Mouse (Mus musculus) gastrocnemius, postnatal 14 days (tissue): ENCODE results near the gene Rgs9bp. TPM values are rescaled to one million over a fixed set of nuclear protein-coding genes. Genes with fewer than 3 reads are reported as not detected.
A peak's percentile ranks its signal among the peaks of the same experiment; 100 is the strongest.
"Not testable (repeated sequence)": the region's sequence is repeated elsewhere in the genome, so short reads cannot be mapped to it uniquely, and the experiment has no call there.

Experiments used
- DNase-seq: peaks from one replicate; pipeline ENCODE4 v3.0.0; 2021; ENCODE audit warnings: mixed read lengths
- intact Hi-C: fragments of 180-260 bp; cut with DNase I; formaldehyde crosslinking; loops from one replicate; pipeline ENCODE4 v1.15.1; 2025; ENCODE audit warnings: low total_unique reads
- total RNA-seq, 2 experiments: library from RNA; stranded (reverse); gene quantifications; 2 replicates each; pipeline ENCODE4 v1.2.3; 2021

The Rgs9bp gene
- total RNA-seq, 2 experiments from 2014 or later: 0.04 to 0.06 TPM

- DNase-seq: peak; percentile 35
- intact Hi-C loops: loop anchor here (5.0 kb wide), 1 partner anchor 53 kb away; no protein-coding TSS in a partner anchor
Observed at GRCm38 (mm10) chr7:35584786-35585190, 594 bp downstream of the Rgs9bp start.

- intact Hi-C loops: loop anchor here (5.0 kb wide), 1 partner anchor 53 kb away; no protein-coding TSS in a partner anchor
- no peak for DNase-seq
Observed at GRCm38 (mm10) chr7:35584068-35584785, 1.2 kb downstream of the Rgs9bp start.

DNA sequence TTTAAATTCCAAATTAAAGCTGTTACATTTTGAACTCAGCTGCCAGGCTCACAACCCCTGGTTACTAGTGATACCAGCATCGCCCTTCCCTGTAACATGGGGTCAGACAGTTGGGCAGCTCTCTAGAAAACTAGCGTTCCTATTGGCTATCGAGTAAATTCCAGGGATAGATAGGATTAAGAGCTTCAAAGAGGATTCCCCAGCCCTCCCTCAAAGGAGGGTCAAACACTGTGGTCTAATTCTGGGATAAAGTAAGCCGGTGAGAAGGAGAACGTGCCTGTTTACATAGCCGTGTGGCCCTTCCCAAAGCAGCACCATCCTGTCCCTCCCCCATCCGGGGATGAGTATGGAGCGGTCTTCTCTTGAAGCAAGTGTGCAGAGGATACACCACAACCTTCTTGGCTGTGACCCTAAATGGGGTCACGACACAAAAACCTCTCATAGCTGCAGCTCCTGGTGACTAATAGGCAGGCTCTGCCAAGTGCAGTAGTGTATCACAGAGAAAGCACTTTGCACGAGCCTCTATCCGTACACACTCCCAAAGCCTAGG, 1.8 kb downstream of the Rgs9bp start:
- no peak for DNase-seq
- intact Hi-C loops: loop anchor here (5.0 kb wide), 1 partner anchor 54 kb away; no protein-coding TSS in a partner anchor

- intact Hi-C loops: loop anchor here (5.0 kb wide), 1 partner anchor 55 kb away; no protein-coding TSS in a partner anchor
- no peak for DNase-seq
Observed at GRCm38 (mm10) chr7:35582719-35583118, 2.7 kb downstream of the Rgs9bp start.

- DNase-seq: no peak
- intact Hi-C loops: loop anchor here (5.0 kb wide), 1 partner anchor 57 kb away; no protein-coding TSS in a partner anchor
Observed at GRCm38 (mm10) chr7:35579849-35580248, 5.5 kb downstream of the Rgs9bp start.

- intact Hi-C loops, DNase-seq: not testable (repeated sequence)
Observed at GRCm38 (mm10) chr7:35570883-35571282, 14.5 kb downstream of the Rgs9bp start.

DNA sequence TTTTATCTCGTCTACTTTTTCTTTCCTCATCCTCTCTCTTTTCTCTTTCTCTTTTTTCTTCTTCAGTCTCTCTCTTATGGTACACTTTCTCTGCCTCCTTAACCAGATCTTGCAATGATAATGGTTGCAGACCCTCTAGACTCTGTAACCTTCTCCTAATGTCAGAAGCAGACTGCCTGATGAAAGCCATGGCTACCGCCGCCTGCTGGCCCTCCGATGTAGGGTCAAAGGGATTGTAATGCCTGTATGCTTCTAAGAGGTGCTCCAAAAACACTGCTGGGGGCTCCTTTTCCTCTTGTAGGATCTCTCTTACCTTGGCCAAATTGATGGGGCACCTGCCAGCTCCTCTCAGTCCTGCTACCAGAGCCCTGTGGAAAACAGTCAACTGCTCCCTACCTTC, 15.7 kb downstream of the Rgs9bp start:
- DNase-seq, intact Hi-C loops: not testable (repeated sequence)

DNA sequence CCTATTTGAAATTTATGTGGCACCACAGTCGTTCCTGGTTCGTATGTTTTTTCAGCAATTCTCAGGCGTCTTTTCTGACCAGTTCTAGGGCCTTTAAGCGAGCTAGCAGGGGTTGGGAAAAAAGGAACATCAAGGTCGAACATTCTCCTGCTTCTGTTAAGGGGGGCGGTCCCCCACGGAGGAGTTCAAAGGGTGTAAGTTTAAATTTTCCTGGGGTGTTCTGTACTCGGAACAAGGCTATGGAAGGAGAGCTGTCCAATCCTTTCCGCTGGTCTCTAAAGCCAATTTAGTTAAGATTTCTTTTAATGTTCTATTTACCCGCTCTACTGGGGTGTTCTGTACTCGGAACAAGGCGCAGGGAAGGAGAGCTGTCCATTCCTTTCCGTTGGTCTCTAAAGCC, 19.4 kb downstream of the Rgs9bp start:
- intact Hi-C loops, DNase-seq: not testable (repeated sequence)

DNA sequence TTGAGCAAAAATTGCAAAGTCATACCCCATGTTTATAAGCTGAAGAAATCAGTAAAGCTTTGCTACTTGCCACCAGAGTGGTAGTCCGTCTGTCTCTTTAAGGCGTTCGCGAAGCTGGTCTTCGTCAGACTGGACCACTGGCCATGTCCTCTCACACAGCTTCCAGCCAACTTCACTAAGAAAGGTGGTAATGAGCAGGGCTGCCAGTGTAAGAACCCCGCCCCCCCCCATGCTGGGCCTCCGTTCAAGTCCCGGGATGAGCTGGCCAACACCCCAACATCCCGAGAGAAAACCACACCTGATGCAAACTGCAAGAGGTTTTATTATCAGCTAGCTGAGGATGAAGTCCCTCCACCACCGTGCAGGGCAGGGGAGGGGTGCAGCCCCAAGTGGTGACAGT, 20.5 kb downstream of the Rgs9bp start:
- intact Hi-C loops, DNase-seq: not testable (repeated sequence)

DNA sequence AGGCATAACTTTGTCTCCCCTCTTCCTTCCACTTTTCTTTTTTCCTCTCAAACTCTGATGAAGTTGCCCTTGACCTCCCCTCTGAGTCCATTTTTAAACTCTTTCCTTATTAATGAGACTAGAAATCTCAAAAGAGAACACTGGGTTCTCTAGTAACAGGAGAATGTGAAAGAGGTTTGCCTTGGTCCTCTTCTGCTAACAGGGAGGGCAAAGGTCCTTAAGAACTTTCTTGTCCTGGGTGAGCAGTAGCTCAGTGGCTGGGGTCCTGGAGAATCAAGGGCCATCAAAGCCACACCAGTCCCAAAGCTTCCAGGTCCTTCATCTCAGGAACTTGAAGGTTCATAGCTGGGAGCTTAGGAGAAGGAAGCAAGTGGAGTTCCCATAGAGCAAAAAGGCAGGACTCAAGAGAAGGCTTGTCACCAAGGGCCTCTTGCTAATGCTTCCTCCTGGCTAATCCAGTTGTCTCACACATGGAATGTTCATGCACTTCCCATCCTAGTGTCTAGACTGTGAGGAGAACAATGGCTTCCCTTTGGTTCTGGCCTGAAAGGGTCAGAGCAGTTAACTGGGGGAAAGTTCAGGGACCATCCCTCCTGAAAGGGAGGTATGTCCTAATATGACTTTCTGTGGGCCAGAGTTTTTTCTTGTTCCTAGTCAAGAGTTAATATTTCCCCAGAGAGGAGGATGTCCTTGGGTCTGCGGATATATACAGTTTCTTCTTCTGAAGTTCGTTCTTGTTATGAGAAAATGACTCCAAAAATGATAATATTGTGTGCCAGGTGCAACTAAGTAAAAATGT, 21.1 kb downstream of the Rgs9bp start:
- intact Hi-C loops: no loop called here
- no peak for DNase-seq

- no peak for DNase-seq
- intact Hi-C loops: no loop called here
Observed at GRCm38 (mm10) chr7:35563071-35563470, 22.3 kb downstream of the Rgs9bp start.

DNA sequence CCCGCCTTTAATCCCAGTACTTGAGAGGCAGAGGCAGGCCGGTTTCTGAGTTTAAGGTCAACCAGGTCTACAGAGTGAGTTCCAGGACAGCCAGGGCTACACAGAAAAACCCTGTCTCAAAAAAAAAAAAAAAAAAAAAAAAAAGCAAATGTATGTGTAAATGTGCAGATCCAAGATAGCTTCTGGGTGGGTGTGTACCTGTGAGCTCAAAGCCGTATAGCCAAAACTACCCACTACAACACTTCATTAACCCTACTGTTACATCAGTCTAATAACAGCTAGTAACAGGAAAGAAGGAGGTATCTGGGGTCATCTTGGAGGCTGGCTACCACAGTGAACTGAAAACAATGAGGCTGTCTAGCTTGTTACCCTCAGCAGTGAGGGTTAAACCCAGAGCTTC, 25.5 kb downstream of the Rgs9bp start:
- intact Hi-C loops: loop anchor here (10.0 kb wide), 1 partner anchor 75 kb away; no protein-coding TSS in a partner anchor

GRCm38 (mm10) chr7:35558681-35559080, 26.7 kb downstream of the Rgs9bp start:
- intact Hi-C loops: loop anchor here (10.0 kb wide), 1 partner anchor 76 kb away; no protein-coding TSS in a partner anchor

More for the DNA sequence above, 25.5 kb downstream of the Rgs9bp start:
- no peak for DNase-seq

GRCm38 (mm10) chr7:35557577-35557976, 27.8 kb downstream of the Rgs9bp start:
- intact Hi-C loops: loop anchor here (10.0 kb wide), 1 partner anchor 77 kb away; no protein-coding TSS in a partner anchor
- no peak for DNase-seq

More at GRCm38 (mm10) chr7:35558681-35559080, 26.7 kb downstream of the Rgs9bp start:
- DNase-seq: no peak

- DNase-seq: no peak
- intact Hi-C loops: loop anchor here (10.0 kb wide), 1 partner anchor 78 kb away; no protein-coding TSS in a partner anchor
Observed at GRCm38 (mm10) chr7:35556905-35557304, 28.5 kb downstream of the Rgs9bp start.

DNA sequence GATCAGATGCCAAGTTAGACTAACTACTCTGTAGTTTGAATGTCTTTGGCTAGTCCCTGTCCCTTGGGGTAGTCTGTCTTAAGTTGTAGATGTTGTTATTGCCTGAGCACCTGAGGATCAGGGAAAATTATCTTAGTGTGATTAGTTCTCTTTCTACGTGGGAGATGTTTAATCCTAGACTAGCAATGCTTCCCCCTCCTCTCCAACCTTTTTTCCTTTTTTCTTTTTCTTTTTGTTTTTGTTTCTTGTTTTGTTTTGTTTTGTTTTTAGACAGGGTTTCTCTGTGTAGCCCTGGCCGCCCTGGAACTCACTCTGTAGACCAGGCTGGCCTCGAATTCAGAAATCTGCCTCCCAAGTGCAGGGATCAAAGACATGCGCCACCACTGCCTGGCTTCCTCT, 29.2 kb downstream of the Rgs9bp start, which contains the start of gene Nudt19:
Gene Nudt19, minus strand, starts transcription at position 100 of the 399 bp plus-strand sequence.
- DNase-seq: no peak
- intact Hi-C loops: loop anchor here (10.0 kb wide), 1 partner anchor 79 kb away; no protein-coding TSS in a partner anchor

- intact Hi-C loops: loop anchor here (10.0 kb wide), 1 partner anchor 79 kb away; no protein-coding TSS in a partner anchor
- DNase-seq: peak; percentile 90
Observed at GRCm38 (mm10) chr7:35555224-35556204, 29.9 kb downstream of the Rgs9bp start.

GRCm38 (mm10) chr7:35554605-35555175, 30.7 kb downstream of the Rgs9bp start:
- intact Hi-C loops: loop anchor here (10.0 kb wide), 1 partner anchor 80 kb away; no protein-coding TSS in a partner anchor

More at GRCm38 (mm10) chr7:35554605-35555175, 30.7 kb downstream of the Rgs9bp start:
- DNase-seq: peak; percentile 12
